Mouse (Mus musculus) fibroblast of lung, adult 2 months (primary cell): Measurements from ENCODE around the gene Ccdc115.
"Not testable (repeated sequence)": the region's sequence is repeated elsewhere in the genome, so short reads cannot be mapped to it uniquely, and the experiment has no call there.

ENCODE experiments used
- DNase-seq: peaks from one replicate; pipeline ENCODE4 v3.0.0-alpha.2; 2011; ENCODE audit warnings: low read depth

Ccdc115 gene

GRCm38 (mm10) chr1:34438381-34439051, 956 bp downstream of the Ccdc115 start:
- DNase-seq: no peak

DNA sequence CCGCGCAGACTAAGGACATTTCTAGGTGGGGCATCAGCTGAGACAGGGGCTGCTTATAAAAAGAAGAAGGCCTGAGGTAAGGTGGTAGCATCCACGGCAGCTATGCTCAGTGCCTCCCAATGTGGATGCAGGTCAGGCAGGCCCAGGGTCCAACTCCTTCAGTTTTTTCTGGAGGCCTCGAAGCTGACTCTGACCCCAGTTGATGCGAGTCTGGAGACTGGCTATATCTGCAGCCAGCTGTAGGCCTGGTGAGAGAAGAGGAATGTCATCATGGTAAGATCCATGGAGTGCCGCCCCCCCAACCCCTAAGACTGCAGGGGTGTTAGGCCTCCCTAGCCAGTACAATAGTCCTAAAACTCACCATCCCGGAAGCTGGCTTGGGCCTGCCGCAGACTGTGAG, 2.1 kb downstream of the Ccdc115 start:
- not testable (repeated sequence) for DNase-seq

- DNase-seq: no peak
Measured at GRCm38 (mm10) chr1:34436374-34436773, 3.1 kb downstream of the Ccdc115 start.

DNA sequence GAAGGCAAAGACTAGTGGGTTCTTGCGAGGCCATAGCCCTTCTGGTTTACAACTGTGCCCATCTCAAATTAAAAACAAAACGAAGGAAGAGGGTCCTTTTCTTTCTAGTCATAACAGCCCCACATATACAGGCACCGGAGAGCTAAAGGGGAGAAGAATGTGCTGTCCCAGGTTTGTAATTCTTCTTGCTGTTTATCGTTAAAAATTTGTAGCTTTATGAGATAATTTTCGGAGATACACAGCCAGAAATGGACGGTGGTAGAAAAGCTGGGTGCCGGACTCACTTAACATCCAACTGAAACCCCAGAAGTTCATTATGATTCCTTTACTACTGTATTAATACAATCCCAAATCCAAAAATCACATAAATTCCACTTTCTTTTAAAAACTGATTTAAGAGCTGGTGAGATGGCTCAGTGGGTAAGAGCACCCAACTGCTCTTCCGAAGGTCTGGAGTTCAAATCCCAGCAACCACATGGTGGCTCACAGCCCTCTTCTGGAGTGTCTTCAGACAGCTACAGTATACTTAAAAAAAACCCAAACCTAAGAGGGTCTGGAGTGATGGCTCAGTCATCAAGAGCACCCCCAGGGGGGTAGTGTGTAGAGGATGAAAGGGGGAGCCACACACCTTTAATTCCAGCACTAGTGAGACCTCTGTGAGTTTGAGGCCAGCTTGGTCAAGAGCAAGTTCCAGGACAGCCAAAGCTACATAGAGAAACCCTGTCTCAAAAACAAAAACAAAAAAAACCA, 3.9 kb downstream of the Ccdc115 start:
- DNase-seq: no peak

- peak; percentile 74 for DNase-seq
Measured at GRCm38 (mm10) chr1:34434660-34435160, 4.8 kb downstream of the Ccdc115 start.

GRCm38 (mm10) chr1:34433891-34434521, 5.5 kb downstream of the Ccdc115 start:
- no peak for DNase-seq

DNA sequence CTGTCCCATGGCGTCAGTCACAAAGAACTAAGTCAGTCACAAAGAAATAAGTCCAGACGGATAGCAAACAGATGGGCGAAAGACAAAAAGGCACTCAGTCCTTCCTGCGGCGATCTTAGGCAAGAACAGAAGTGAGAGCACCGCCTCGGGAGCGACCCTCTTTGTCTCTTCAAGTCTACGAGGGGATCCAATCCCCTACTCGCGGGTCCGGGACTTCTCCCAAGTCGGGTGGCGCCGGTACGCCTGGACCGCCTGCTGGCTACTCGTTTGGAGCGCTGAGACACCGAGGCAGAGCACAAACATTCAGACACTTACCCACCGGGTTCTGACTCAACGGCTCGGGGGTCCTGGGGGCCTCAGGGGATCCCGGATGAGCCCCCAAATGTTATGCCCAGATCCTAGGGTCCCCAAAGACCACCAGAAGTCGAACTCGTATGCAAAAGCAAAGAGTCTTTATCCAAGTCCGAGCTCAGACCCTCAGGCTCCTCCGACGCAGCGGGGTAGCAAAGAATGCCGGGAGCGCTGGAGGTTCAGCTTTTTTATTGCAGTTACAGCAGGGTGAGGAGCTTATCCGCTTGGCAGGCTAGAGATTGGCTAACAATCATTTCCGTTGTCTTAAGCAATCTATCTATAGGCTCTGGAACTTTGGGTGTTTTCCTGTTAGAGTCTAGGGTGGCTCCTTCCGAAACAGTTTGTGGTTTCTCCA, 6.5 kb downstream of the Ccdc115 start:
- no peak for DNase-seq

DNA sequence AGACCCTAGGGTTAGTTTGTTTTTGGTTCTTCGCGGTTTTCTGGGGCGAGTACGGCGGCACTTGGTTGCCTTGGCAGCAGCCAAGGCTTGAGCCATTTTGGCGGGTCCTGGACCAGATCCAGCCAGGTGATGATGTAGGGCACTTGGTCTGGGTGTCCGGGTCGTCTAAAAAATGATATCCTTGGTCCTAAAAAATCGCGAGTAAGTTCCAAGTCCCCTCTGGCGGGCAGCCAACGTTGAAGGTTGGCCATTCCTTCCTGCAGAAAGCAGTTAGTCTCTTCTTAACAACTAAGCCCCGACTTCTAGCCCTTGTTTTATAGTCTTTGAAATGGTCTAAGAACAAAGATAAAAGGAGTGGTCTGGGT, 7.1 kb downstream of the Ccdc115 start:
- no peak for DNase-seq

GRCm38 (mm10) chr1:34431431-34431830, 8.0 kb downstream of the Ccdc115 start:
- DNase-seq: no peak

DNA sequence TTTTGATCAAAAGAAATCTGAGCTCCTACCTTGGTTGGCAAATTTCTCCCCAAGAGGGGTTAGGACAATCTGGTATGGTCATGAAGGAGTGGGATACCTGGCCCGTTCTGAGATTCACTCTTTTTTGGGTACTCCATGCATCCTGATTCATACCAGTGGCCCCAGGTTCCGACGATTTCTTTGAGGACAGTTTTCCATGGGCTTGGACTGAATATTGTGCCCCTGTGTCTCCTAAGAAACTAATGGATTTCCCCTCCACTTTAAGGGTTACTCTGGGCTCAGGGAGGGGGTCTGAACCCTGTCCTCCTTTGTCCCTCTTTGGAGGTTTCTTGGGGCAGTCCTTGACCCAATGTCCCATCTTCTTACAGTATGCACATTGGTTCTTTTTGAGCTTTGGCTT, 8.5 kb downstream of the Ccdc115 start:
- DNase-seq: no peak

- DNase-seq: no peak
Measured at GRCm38 (mm10) chr1:34429281-34429680, 10.2 kb downstream of the Ccdc115 start.

- DNase-seq: no peak
Measured at GRCm38 (mm10) chr1:34428466-34428865, 11.0 kb downstream of the Ccdc115 start.

DNA sequence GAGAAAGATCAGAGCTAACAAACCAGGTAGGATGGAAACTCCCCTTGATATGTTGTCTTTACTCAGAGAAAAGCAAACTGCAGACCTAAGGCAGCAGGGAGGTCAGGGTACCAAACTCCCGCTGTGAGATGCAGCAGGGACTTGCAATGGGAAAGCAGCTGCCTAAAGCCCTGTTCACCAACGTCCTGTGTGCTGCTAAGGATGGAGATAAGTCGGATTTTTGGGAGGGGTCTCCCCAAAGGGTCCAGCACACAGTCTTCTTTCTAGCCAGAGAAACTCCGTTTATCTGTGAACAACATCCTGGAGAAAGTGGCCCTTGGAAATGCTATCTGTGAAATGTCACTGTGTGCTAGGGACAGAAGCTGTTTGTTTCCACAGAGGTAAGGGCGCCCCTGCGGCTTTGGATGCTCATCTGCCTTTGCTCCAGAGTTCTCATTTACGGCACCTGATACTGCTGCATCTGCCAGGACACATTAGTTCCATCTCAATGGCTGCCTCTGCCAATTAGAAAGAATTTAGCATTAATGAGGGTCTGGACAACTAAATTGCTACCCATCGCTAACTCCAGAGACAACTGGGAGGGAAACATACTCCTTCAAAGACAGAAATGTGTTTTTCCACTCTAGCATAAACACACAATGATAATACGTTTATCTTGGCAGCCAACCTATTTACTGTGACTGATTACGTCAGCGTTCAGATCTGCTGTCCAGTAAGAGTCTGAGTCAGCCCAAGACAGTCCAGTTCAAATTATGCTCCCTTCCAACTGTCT, 40.1 kb downstream of the Ccdc115 start:
- DNase-seq: no peak

DNA sequence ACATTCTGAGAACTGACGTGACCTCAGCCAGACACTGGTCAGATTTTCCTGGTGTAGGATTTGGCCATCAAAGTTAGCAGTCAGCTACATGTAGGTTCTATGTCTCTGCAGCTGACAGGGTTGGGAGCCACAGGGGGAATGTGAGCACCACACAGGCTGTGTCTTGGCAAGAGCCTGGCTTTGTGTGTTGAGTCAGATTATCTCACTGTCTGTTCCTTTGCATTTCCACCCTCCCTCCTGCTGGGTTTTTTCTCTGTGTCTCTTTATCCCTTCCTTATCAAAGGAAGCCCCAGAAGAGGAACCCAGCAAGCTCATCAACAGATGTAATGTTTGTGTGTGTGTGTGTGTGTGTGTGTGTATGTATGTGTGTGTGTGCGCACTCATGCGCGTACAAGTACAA, 43.2 kb downstream of the Ccdc115 start:
- DNase-seq: no peak

DNA sequence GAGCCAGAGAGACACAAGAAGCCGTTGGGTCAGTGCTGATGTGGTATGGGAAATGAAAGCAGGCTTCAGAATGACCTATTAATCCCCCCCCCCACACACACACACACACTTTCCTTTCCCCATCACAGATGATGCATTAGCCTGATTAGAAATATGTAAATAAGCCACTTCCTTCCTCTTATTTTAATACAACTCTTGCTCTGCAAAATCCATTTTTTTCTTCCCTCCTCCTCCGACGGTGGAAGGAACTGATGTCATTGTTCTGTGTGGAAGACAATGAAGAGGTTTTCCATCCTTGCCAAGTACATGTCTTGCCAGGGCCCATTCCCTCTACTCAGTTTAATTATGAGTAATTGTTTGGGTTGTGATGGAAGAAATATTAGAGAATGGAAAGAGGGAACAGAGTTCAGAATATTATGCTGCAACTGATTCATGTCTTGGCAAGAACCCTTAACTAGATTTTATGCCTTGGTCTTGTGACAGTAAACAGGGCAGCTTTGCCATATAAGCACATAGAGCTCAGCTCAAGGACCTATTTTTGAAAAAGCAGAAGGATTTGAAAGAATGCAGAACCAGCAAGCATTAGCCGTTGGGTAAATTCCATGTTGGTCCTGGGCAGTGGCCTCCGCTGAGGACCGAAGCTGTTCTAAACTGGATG, 50.1 kb downstream of the Ccdc115 start:
- peak; percentile 40 for DNase-seq

GRCm38 (mm10) chr1:34388849-34389233, 50.6 kb downstream of the Ccdc115 start:
- no peak for DNase-seq

GRCm38 (mm10) chr1:34387346-34388327, 51.8 kb downstream of the Ccdc115 start:
- no peak for DNase-seq
